22 mouse cellular contexts compared by ENCODE assay signal in the genomic region with DNA sequence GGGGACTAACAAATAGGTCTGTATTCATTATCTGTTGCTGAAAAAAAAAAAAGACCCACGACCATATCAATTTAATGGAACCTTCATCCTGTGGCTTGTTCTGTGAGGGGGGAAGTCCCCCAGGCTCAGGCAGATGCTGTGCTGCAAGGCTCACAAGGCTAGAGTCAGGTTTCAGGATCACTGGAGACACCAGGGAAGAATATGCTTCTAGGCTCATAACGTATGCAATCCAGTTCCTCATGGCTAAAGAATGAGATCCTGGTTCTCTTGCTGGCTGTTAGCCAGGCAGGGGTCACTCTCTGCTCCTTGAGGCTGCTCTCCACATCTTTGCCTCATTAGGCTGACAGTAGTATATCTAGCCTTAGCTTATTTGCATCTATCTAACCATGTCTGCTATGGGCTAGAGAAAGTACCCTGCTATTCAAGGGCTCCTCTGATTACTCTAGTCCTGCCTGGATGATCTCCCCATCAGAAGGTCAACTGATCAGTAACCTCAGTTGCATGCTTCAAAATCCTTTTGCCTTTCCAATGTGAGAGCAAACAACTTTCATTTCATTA.
DNase-seq lines count a peak whose midpoint lies in the region; ATAC-seq and TF ChIP-seq lines count a peak whose summit lies in the region.
"Had no signal": no experiment of that assay in that cellular context is flagged by ENCODE, and none has a peak within 500 bp of the region (broad histone marks: within the 10 kb centered on the region; RNA-seq: fewer than 3 reads in every experiment).

No protein-coding gene starts in this region.

- peaks cover 30% of the 10 kb centered on the region for H3K4me1 ChIP-seq in hindbrain, embryonic 10.5 days (replicated peaks)
- no peaks in the 10 kb centered on the region for H3K4me1 ChIP-seq in hindbrain, embryonic 11.5 days (replicated peaks; ENCODE audit: control insufficient read depth, insufficient read depth, low read length)
- H3K4me1 ChIP-seq in midbrain, embryonic 12.5 days: peaks cover 6% of the 10 kb centered on the region; the same call in 1 of the 2 replicates
- H3K4me1 ChIP-seq in midbrain, embryonic 10.5 days: peaks cover 18% of the 10 kb centered on the region
- H3K4me1 ChIP-seq in embryonic facial prominence, embryonic 14.5 days (ENCODE audit: control insufficient read depth, insufficient read depth, low read length): no peaks in the 10 kb centered on the region
- H3K4me1 ChIP-seq in hindbrain, postnatal 0 days (ENCODE audit: insufficient read depth, low read length): no peaks in the 10 kb centered on the region
- no peaks in the 10 kb centered on the region for H3K4me1 ChIP-seq in lung, adult 2 months (ENCODE audit: control insufficient read depth, insufficient read depth, low read length)
- H3K4me1 ChIP-seq: heart, embryonic 13.5 days; midbrain, embryonic 15.5 days had no signal

- H3K4me2 ChIP-seq in hindbrain, embryonic 11.5 days (replicated peaks; ENCODE audit: low read depth, low read length): no peak overlapping the region
- no peak overlapping the region for H3K4me2 ChIP-seq in midbrain, embryonic 12.5 days (replicated peaks)
- H3K4me2 ChIP-seq in embryonic facial prominence, embryonic 14.5 days (ENCODE audit: low read depth, low read length): no peak overlapping the region
- no peak overlapping the region for H3K4me2 ChIP-seq in hindbrain, postnatal 0 days (ENCODE audit: low read depth, low read length)
- H3K4me2 ChIP-seq: heart, embryonic 13.5 days; midbrain, embryonic 15.5 days had no signal

- H3K4me3 ChIP-seq in hindbrain, embryonic 10.5 days: no peak overlapping the region
- no peak overlapping the region for H3K4me3 ChIP-seq in hindbrain, embryonic 11.5 days (ENCODE audit: low read depth, low read length)
- H3K4me3 ChIP-seq in midbrain, embryonic 12.5 days: no peak overlapping the region
- H3K4me3 ChIP-seq in midbrain, embryonic 10.5 days: no peak overlapping the region
- H3K4me3 ChIP-seq in embryonic facial prominence, embryonic 14.5 days (ENCODE audit: low read depth, low read length): no peak overlapping the region
- H3K4me3 ChIP-seq in hindbrain, postnatal 0 days (ENCODE audit: low read length): no peak overlapping the region
- no peak overlapping the region for H3K4me3 ChIP-seq in lung, adult 2 months (replicated peaks; ENCODE audit: extremely low read depth, low read depth, low read length)
- H3K4me3 ChIP-seq: forebrain, embryonic 10.5 days; heart, embryonic 13.5 days; midbrain, embryonic 15.5 days had no signal

- TF ChIP-seq CTCF in hindbrain, postnatal 0 days (IDR thresholded peaks at IDR 0.05; ENCODE audit: low read depth): no peak
- TF ChIP-seq CTCF in lung, adult 2 months (IDR thresholded peaks at IDR 0.05; ENCODE audit: insufficient read depth, low read length): no peak

- no peaks in the 10 kb centered on the region for H3K36me3 ChIP-seq in hindbrain, embryonic 10.5 days
- no peaks in the 10 kb centered on the region for H3K36me3 ChIP-seq in hindbrain, embryonic 11.5 days (ENCODE audit: control insufficient read depth, insufficient read depth, low read length)
- no peaks in the 10 kb centered on the region for H3K36me3 ChIP-seq in midbrain, embryonic 12.5 days
- no peaks in the 10 kb centered on the region for H3K36me3 ChIP-seq in midbrain, embryonic 10.5 days
- H3K36me3 ChIP-seq in embryonic facial prominence, embryonic 14.5 days (ENCODE audit: control insufficient read depth, insufficient read depth, low read length): no peaks in the 10 kb centered on the region
- H3K36me3 ChIP-seq in hindbrain, postnatal 0 days (ENCODE audit: insufficient read depth, low read length): no peaks in the 10 kb centered on the region
- H3K36me3 ChIP-seq: forebrain, embryonic 10.5 days; heart, embryonic 13.5 days; midbrain, embryonic 15.5 days had no signal

- no peak for ATAC-seq in hindbrain, embryonic 11.5 days (ENCODE audit: low FRiP score)
- no peak for ATAC-seq in midbrain, embryonic 12.5 days (ENCODE audit: low FRiP score, low read depth)
- 0 out of 2 replicates have a peak, but pooled peaks have one; percentile 9 for ATAC-seq in embryonic facial prominence, embryonic 14.5 days (ENCODE audit: low read depth)
- no peak for ATAC-seq in hindbrain, postnatal 0 days
- ATAC-seq in erythroblast, adult 5-6 weeks (replicated peaks; ENCODE audit: low FRiP score, poor library complexity, severe bottlenecking): no peak
- ATAC-seq: CD4-positive, CD25-positive, alpha-beta regulatory T cell, adult 4 months; midbrain, embryonic 15.5 days had no signal

- peak; percentile 11 for DNase-seq in hindbrain, embryonic 10.5 days (ENCODE audit: low spot score)
- no peak for DNase-seq in hindbrain, embryonic 11.5 days (ENCODE audit: low spot score)
- no peak for DNase-seq in midbrain, embryonic 10.5 days (ENCODE audit: low spot score)
- peak; percentile 64 for DNase-seq in embryonic facial prominence, embryonic 14.5 days (ENCODE audit: low spot score)
- DNase-seq in hindbrain, postnatal 0 days (ENCODE audit: low spot score): peak; percentile 20
- DNase-seq in lung, adult 2 months: no peak
- DNase-seq: adrenal gland, postnatal 25 days; cerebellum, adult 9-10 months; gastrocnemius, postnatal 25 days; heart, adult 18-20 months; heart, postnatal 14 days; kidney, adult 11 months; lung, postnatal 10 days; right cerebral cortex, adult 18-20 months; right cerebral cortex, postnatal 4 days; thymus, postnatal 25 days had no signal

- peak overlapping the region; percentile 59; the same call in 1 of the 2 replicates for H3K27ac ChIP-seq in hindbrain, embryonic 10.5 days
- H3K27ac ChIP-seq in hindbrain, embryonic 11.5 days (ENCODE audit: low read depth, low read length): no peak overlapping the region
- H3K27ac ChIP-seq in midbrain, embryonic 12.5 days (replicated peaks): 0 out of 2 replicates have a peak overlapping the region, but pooled peaks have one; percentile 46
- no peak overlapping the region for H3K27ac ChIP-seq in midbrain, embryonic 10.5 days (replicated peaks)
- no peak overlapping the region for H3K27ac ChIP-seq in embryonic facial prominence, embryonic 14.5 days (replicated peaks; ENCODE audit: low read depth, low read length)
- H3K27ac ChIP-seq in hindbrain, postnatal 0 days: no peak overlapping the region
- H3K27ac ChIP-seq: forebrain, embryonic 10.5 days; heart, embryonic 13.5 days; midbrain, embryonic 15.5 days had no signal

- H3K27me3 ChIP-seq in hindbrain, embryonic 10.5 days (ENCODE audit: insufficient read depth, poor library complexity, severe bottlenecking): no peaks in the 10 kb centered on the region
- no peaks in the 10 kb centered on the region for H3K27me3 ChIP-seq in hindbrain, embryonic 11.5 days (ENCODE audit: control insufficient read depth, insufficient read depth, low read length)
- H3K27me3 ChIP-seq in midbrain, embryonic 12.5 days: no peaks in the 10 kb centered on the region
- no peaks in the 10 kb centered on the region for H3K27me3 ChIP-seq in midbrain, embryonic 10.5 days (ENCODE audit: low read depth, poor library complexity, severe bottlenecking)
- no peaks in the 10 kb centered on the region for H3K27me3 ChIP-seq in embryonic facial prominence, embryonic 14.5 days (replicated peaks; ENCODE audit: control insufficient read depth, insufficient read depth, low read length)
- H3K27me3 ChIP-seq in hindbrain, postnatal 0 days (ENCODE audit: insufficient read depth, low read length): no peaks in the 10 kb centered on the region
- H3K27me3 ChIP-seq: heart, embryonic 13.5 days; midbrain, embryonic 15.5 days had no signal

- WGBS in hindbrain, embryonic 10.5 days: 25% methylated on average over 2 of the region's 2 CpGs
- 16% methylated on average over 2 of the region's 2 CpGs for WGBS in hindbrain, embryonic 11.5 days
- WGBS in midbrain, embryonic 12.5 days: 56% methylated on average over 2 of the region's 2 CpGs
- WGBS in midbrain, embryonic 10.5 days: 41% methylated on average over 2 of the region's 2 CpGs
- WGBS in embryonic facial prominence, embryonic 14.5 days: 11% methylated on average over 2 of the region's 2 CpGs
- 21% methylated on average over 2 of the region's 2 CpGs for WGBS in hindbrain, postnatal 0 days
- WGBS in lung, adult 2 months: 36% methylated on average over 2 of the region's 2 CpGs

- H3K9me3 ChIP-seq in hindbrain, embryonic 10.5 days: no peaks in the 10 kb centered on the region
- no peaks in the 10 kb centered on the region for H3K9me3 ChIP-seq in hindbrain, embryonic 11.5 days (ENCODE audit: control insufficient read depth, low read length)
- no peaks in the 10 kb centered on the region for H3K9me3 ChIP-seq in midbrain, embryonic 12.5 days
- H3K9me3 ChIP-seq in midbrain, embryonic 10.5 days (replicated peaks): no peaks in the 10 kb centered on the region
- no peaks in the 10 kb centered on the region for H3K9me3 ChIP-seq in embryonic facial prominence, embryonic 14.5 days (ENCODE audit: control insufficient read depth, low read length)
- H3K9me3 ChIP-seq in hindbrain, postnatal 0 days (ENCODE audit: low read length): no peaks in the 10 kb centered on the region
- H3K9me3 ChIP-seq: forebrain, embryonic 10.5 days; heart, embryonic 13.5 days; midbrain, embryonic 15.5 days had no signal

- no peak overlapping the region for H3K9ac ChIP-seq in hindbrain, embryonic 11.5 days (ENCODE audit: low read depth, low read length)
- H3K9ac ChIP-seq in midbrain, embryonic 12.5 days (replicated peaks): no peak overlapping the region
- H3K9ac ChIP-seq in embryonic facial prominence, embryonic 14.5 days (ENCODE audit: low read depth, low read length): no peak overlapping the region
- no peak overlapping the region for H3K9ac ChIP-seq in hindbrain, postnatal 0 days (replicated peaks; ENCODE audit: low read length)
- H3K9ac ChIP-seq: heart, embryonic 13.5 days; midbrain, embryonic 15.5 days had no signal

- TF ChIP-seq POLR2A in lung, adult 2 months (IDR thresholded peaks at IDR 0.05; ENCODE audit: borderline replicate concordance, extremely low read depth, low read depth, low read length): no peak

Comparison
In these comparisons a context has a peak if more than half of its experiments do, and no peak if none do; other contexts are left out.
1. DNase-seq: peak in hindbrain, embryonic 10.5 days (single experiment), embryonic facial prominence, embryonic 14.5 days (single experiment) and hindbrain, postnatal 0 days (single experiment); none in hindbrain, embryonic 11.5 days (single experiment), midbrain, embryonic 10.5 days (single experiment) and lung, adult 2 months (single experiment).
2. H3K27ac ChIP-seq: peak in hindbrain, embryonic 10.5 days (single experiment) and midbrain, embryonic 12.5 days (single experiment); none in hindbrain, embryonic 11.5 days (single experiment), midbrain, embryonic 10.5 days (single experiment), embryonic facial prominence, embryonic 14.5 days (single experiment) and hindbrain, postnatal 0 days (single experiment).